18 mouse cellular contexts compared by ENCODE assay signal in genomic region chr6:52697964-52698535, GRCm38 (mm10). TPM values are rescaled to one million over a fixed set of nuclear protein-coding genes. Genes with fewer than 3 reads are reported as not detected.
DNase-seq lines count a peak whose midpoint lies in the region; ATAC-seq lines count a peak whose summit lies in the region.
"Had no signal": no experiment of that assay in that cellular context is flagged by ENCODE, and none has a peak within 500 bp of the region (broad histone marks: within the 10 kb centered on the region; RNA-seq: fewer than 3 reads in every experiment).

No protein-coding gene starts in this region.

- H3K4me1 ChIP-seq in lung, embryonic 16.5 days (replicated peaks; ENCODE audit: control insufficient read depth, insufficient read depth, low read length), result no peaks in the 10 kb centered on the region
- H3K4me1 ChIP-seq in liver, embryonic 12.5 days, result peaks cover 7% of the 10 kb centered on the region
- H3K4me1 ChIP-seq: embryonic facial prominence, embryonic 10.5 days; hindbrain, embryonic 12.5 days; neural tube, embryonic 13.5 days had no signal

- no peak for DNase-seq in lung, postnatal 10 days
- DNase-seq in adipocyte (ENCODE audit: low spot score), result peak; percentile 38
- DNase-seq in spleen, adult 18-20 months, result no peak
- DNase-seq in spleen, postnatal 14 days (ENCODE audit: low spot score in 2 of 2), result no peak
- no peak for DNase-seq in right cerebral cortex, adult 18-20 months
- DNase-seq: adrenal gland, adult 2 months; cerebellum, postnatal 14 days; kidney, postnatal 36 days; layer of hippocampus, postnatal 36 days; lung, postnatal 36 days; thymus, postnatal 25 days had no signal

- no peaks in the 10 kb centered on the region for H3K36me3 ChIP-seq in lung, embryonic 16.5 days (ENCODE audit: control insufficient read depth, insufficient read depth, low read length)
- no peaks in the 10 kb centered on the region for H3K36me3 ChIP-seq in liver, embryonic 12.5 days
- H3K36me3 ChIP-seq: embryonic facial prominence, embryonic 10.5 days; hindbrain, embryonic 12.5 days; neural tube, embryonic 13.5 days had no signal

- no peak overlapping the region for H3K9ac ChIP-seq in lung, embryonic 16.5 days (ENCODE audit: low read length)
- no peak overlapping the region; the same call in 1 of the 2 replicates for H3K9ac ChIP-seq in liver, embryonic 12.5 days
- H3K9ac ChIP-seq: hindbrain, embryonic 12.5 days; neural tube, embryonic 13.5 days had no signal

- no peaks in the 10 kb centered on the region for H3K27me3 ChIP-seq in lung, embryonic 16.5 days (ENCODE audit: control insufficient read depth, insufficient read depth, low read depth, low read length)
- H3K27me3 ChIP-seq in liver, embryonic 12.5 days (replicated peaks), result no peaks in the 10 kb centered on the region
- H3K27me3 ChIP-seq: hindbrain, embryonic 12.5 days; neural tube, embryonic 13.5 days had no signal

- 35% methylated on average over 4 of the region's 4 CpGs for WGBS in lung, embryonic 16.5 days
- WGBS in liver, embryonic 12.5 days (ENCODE audit: insufficient replicate concordance), result 13% methylated on average over 4 of the region's 4 CpGs

- H3K27ac ChIP-seq in lung, embryonic 16.5 days (ENCODE audit: low read length), result peak overlapping the region; percentile 17; the same call in 1 of the 2 replicates
- H3K27ac ChIP-seq in liver, embryonic 12.5 days, result 0 out of 2 replicates have a peak overlapping the region, but pooled peaks have one; percentile 25
- H3K27ac ChIP-seq: embryonic facial prominence, embryonic 10.5 days; hindbrain, embryonic 12.5 days; neural tube, embryonic 13.5 days had no signal

- ATAC-seq in lung, embryonic 16.5 days (ENCODE audit: low read depth), result no peak
- no peak for ATAC-seq in liver, embryonic 12.5 days
- ATAC-seq in neutrophil, adult 5-6 weeks (ENCODE audit: extremely low read depth, insufficient number of reproducible peaks, low FRiP score, poor library complexity, severe bottlenecking), result 0 out of 2 replicates have a peak, but pooled peaks have one; percentile 13
- ATAC-seq: intestine, embryonic 16.5 days had no signal

- no peaks in the 10 kb centered on the region for H3K9me3 ChIP-seq in lung, embryonic 16.5 days (ENCODE audit: control insufficient read depth, low read length)
- H3K9me3 ChIP-seq in liver, embryonic 12.5 days (replicated peaks), result no peaks in the 10 kb centered on the region
- H3K9me3 ChIP-seq: embryonic facial prominence, embryonic 10.5 days; hindbrain, embryonic 12.5 days; neural tube, embryonic 13.5 days had no signal

- H3K4me3 ChIP-seq in lung, embryonic 16.5 days (ENCODE audit: low read length), result no peak overlapping the region
- H3K4me3 ChIP-seq in liver, embryonic 12.5 days, result no peak overlapping the region
- H3K4me3 ChIP-seq: embryonic facial prominence, embryonic 10.5 days; hindbrain, embryonic 12.5 days; neural tube, embryonic 13.5 days had no signal

- H3K4me2 ChIP-seq in lung, embryonic 16.5 days (ENCODE audit: low read depth, low read length), result no peak overlapping the region
- peak overlapping the region; percentile 22; the same call in 1 of the 2 replicates for H3K4me2 ChIP-seq in liver, embryonic 12.5 days
- H3K4me2 ChIP-seq: hindbrain, embryonic 12.5 days; neural tube, embryonic 13.5 days had no signal

RNA-seq across cellular contexts. Expression of gene Tax1bp1, which starts 15.5 kb away (rescaled TPM):
- 143 and 144 TPM in 2 replicates for polyA plus RNA-seq in lung, embryonic 16.5 days (2015; fragmentation: Nextera tagmentation; extraction: Ambion mirVana)
- polyA plus RNA-seq in liver, embryonic 12.5 days (2016; fragmentation: Nextera tagmentation; extraction: Ambion mirVana), result 88.2 and 89.6 TPM in 2 replicates
- 421 and 471 TPM in 2 replicates for total RNA-seq in neutrophil, adult 5-6 weeks (2017)

RNA-seq across cellular contexts. Expression of gene Hibadh, which starts 57.9 kb away (rescaled TPM):
- polyA plus RNA-seq in lung, embryonic 16.5 days (2015; fragmentation: Nextera tagmentation; extraction: Ambion mirVana), result 107 and 111 TPM in 2 replicates
- 68.3 and 68.6 TPM in 2 replicates for polyA plus RNA-seq in liver, embryonic 12.5 days (2016; fragmentation: Nextera tagmentation; extraction: Ambion mirVana)
- 33.5 and 39.3 TPM in 2 replicates for total RNA-seq in neutrophil, adult 5-6 weeks (2017)
